Mouse (Mus musculus) right cerebral cortex, postnatal 10 days (tissue): Measurements from ENCODE around the gene Aco2.

Source experiments
- DNase-seq, 2 experiments: peaks; one replicate each; pipeline ENCODE4 v3.0.0; 2021; ENCODE audit warnings: low spot score in 2 of 2

Gene Aco2

GRCm38 (mm10) chr15:81920546-81921217, 48.6 kb downstream of the Aco2 start:
- peak; percentile 78 to 84 for DNase-seq

- DNase-seq, result peak in 1 of 2 experiments; percentile 44
Observed at GRCm38 (mm10) chr15:81921255-81921654, 49.1 kb downstream of the Aco2 start.

GRCm38 (mm10) chr15:81924933-81925332, 52.8 kb downstream of the Aco2 start:
- no peak for DNase-seq

GRCm38 (mm10) chr15:81925760-81926445, 53.8 kb downstream of the Aco2 start, which contains the start of gene Polr3h:
Polr3h (minus strand) TSS chr15:81926240.
- peak; percentile 97 to 98 for DNase-seq

GRCm38 (mm10) chr15:81926446-81926822, 54.3 kb downstream of the Aco2 start:
- DNase-seq, result no peak

GRCm38 (mm10) chr15:81927741-81928140, 55.6 kb downstream of the Aco2 start:
- peak in 1 of 2 experiments; percentile 62 for DNase-seq

- DNase-seq, result peak; percentile 71 to 78
Observed at GRCm38 (mm10) chr15:81928277-81928676, 56.2 kb downstream of the Aco2 start.

GRCm38 (mm10) chr15:81932951-81933470, 60.9 kb downstream of the Aco2 start:
- peak; percentile 78 to 86 for DNase-seq

- no peak for DNase-seq
Observed at GRCm38 (mm10) chr15:81933986-81934385, 61.9 kb downstream of the Aco2 start.

GRCm38 (mm10) chr15:81935869-81936637, 63.9 kb downstream of the Aco2 start:
- peak in 1 of 2 experiments; percentile 36 for DNase-seq

- peak; percentile 84 to 88 for DNase-seq
Observed at GRCm38 (mm10) chr15:81936679-81937078, 64.6 kb downstream of the Aco2 start, which contains the start of gene Csdc2. Csdc2 (plus strand) TSS chr15:81936759.

GRCm38 (mm10) chr15:81937098-81937972, 65.2 kb downstream of the Aco2 start:
- DNase-seq, result peak; percentile 85 to 89

- peak; percentile 65 to 71 for DNase-seq
Observed at GRCm38 (mm10) chr15:81938246-81938645, 66.1 kb downstream of the Aco2 start.

GRCm38 (mm10) chr15:81939157-81939715, 67.1 kb downstream of the Aco2 start:
- DNase-seq, result no peak

GRCm38 (mm10) chr15:81939774-81940173, 67.7 kb downstream of the Aco2 start:
- no peak for DNase-seq

GRCm38 (mm10) chr15:81940219-81940618, 68.1 kb downstream of the Aco2 start:
- no peak for DNase-seq

- DNase-seq, result no peak
Observed at GRCm38 (mm10) chr15:81941010-81941409, 68.9 kb downstream of the Aco2 start.

- DNase-seq, result no peak
Observed at GRCm38 (mm10) chr15:81943176-81943749, 71.2 kb downstream of the Aco2 start.

- peak in 1 of 2 experiments; percentile 22 for DNase-seq
Observed at GRCm38 (mm10) chr15:81949076-81949475, 77.0 kb downstream of the Aco2 start.

GRCm38 (mm10) chr15:81949476-81950131, 77.5 kb downstream of the Aco2 start:
- DNase-seq, result peak in 1 of 2 experiments; percentile 23
